Mouse (Mus musculus): Measurements from ENCODE around the gene Btbd7.

GRCm38 (mm10) chr12:102748256-102748655, 130.0 kb downstream of the Btbd7 start:
- TF ChIP-seq CTCF (IDR thresholded peaks at IDR 0.05; ENCODE audit: control insufficient read depth, insufficient read depth, low read length) (no peak), POLR2A (IDR thresholded peaks at IDR 0.05; ENCODE audit: borderline replicate concordance, control insufficient read depth, low read depth, low read length) (no peak)
